Mouse (Mus musculus) hindbrain, embryonic 16.5 days (tissue): Measurements from ENCODE around the gene Padi1. TPM values are rescaled to one million over a fixed set of nuclear protein-coding genes. Genes with fewer than 3 reads are reported as not detected.

Experiments used
- ATAC-seq: fragments of 200-750 bp; cut with Nextera tagmentation; 2 replicates; pipeline ENCODE4 v1.8.0; 2017; ENCODE audit warnings: moderate TSS enrichment, moderate library complexity
- H3K27ac ChIP-seq: fragments of 300-500 bp; sonication (generic); 2 replicates; pipeline ENCODE4 v1.5.1; 2014; ENCODE audit warnings: low read depth, mild to moderate bottlenecking, control low read depth, low read length, moderate library complexity
- H3K27me3 ChIP-seq: fragments of 300-500 bp; sonication (generic); replicated peaks from 2 replicates; pipeline ENCODE4 v1.6.1; 2014; ENCODE audit warnings: low read length; ENCODE audit not compliant: control insufficient read depth, insufficient read depth
- H3K36me3 ChIP-seq: fragments of 300-500 bp; sonication (generic); 2 replicates; pipeline ENCODE4 v1.6.1; 2014; ENCODE audit warnings: mild to moderate bottlenecking, low read length, moderate library complexity, mixed read lengths; ENCODE audit not compliant: control insufficient read depth, insufficient read depth
- H3K4me1 ChIP-seq: fragments of 300-500 bp; sonication (generic); 2 replicates; pipeline ENCODE4 v1.6.1; 2014; ENCODE audit warnings: low read depth, low read length; ENCODE audit not compliant: control insufficient read depth, insufficient read depth
- H3K4me2 ChIP-seq: fragments of 300-500 bp; sonication (generic); 2 replicates; pipeline ENCODE4 v1.6.1; 2014; ENCODE audit warnings: mild to moderate bottlenecking, low read length, control low read depth, moderate library complexity
- H3K4me3 ChIP-seq: fragments of 300-500 bp; sonication (generic); 2 replicates; pipeline ENCODE4 v1.5.1; 2014; ENCODE audit warnings: mild to moderate bottlenecking, low read length, control low read depth, moderate library complexity
- H3K9ac ChIP-seq: fragments of 300-500 bp; sonication (generic); 2 replicates; pipeline ENCODE4 v1.6.1; 2014; ENCODE audit warnings: low read depth, mild to moderate bottlenecking, control low read depth, low read length, moderate library complexity
- H3K9me3 ChIP-seq: fragments of 300-500 bp; sonication (generic); 2 replicates; pipeline ENCODE4 v1.6.1; 2014; ENCODE audit warnings: mild to moderate bottlenecking, low read length, moderate library complexity; ENCODE audit not compliant: control insufficient read depth
- WGBS: fragments of 180-500 bp; shearing (Covaris S2); extraction: QIAGEN DNeasy Blood & Tissue Kit; methylation state at CpG from one replicate; pipeline ENCODE4 v1.1.7; 2014; 5-methylcytosine and 5-hydroxymethylcytosine counted together
- polyA plus RNA-seq: library from polyadenylated mRNA; unstranded; fragments of >200 nt; fragmentation: Nextera tagmentation; extraction: Ambion mirVana; gene quantifications from 2 replicates; pipeline ENCODE4 v1.2.1, GENCODE M21; 2015

The Padi1 gene
- polyA plus RNA-seq, 1 experiment from 2014 or later: not detected

DNA sequence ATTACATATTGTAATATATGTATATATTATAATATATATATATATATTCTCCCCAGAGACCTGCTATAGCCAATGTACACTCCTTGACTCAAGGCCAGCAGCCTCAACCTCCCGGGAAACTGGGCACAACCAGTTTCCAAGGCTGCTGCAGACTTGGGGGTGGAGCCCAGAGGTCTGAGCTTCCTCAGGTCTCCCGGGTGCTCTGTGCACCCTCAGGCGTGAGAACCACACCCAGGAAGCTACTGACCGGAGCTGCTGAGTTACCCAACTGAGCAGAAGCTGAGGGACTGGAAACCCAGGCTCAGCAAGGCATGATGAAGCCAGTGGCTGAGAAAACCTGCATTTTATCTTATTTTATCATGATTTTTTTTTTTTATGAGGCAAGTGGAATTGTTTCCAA is 74.5 kb downstream of the Padi1 start:
- WGBS: 58% methylated on average over 4 of the region's 4 CpGs
- H3K27me3 ChIP-seq: no peaks in the 10 kb centered on the region
- H3K27ac ChIP-seq: no peak overlapping the region
- no peak overlapping the region for H3K9ac ChIP-seq
- H3K9me3 ChIP-seq: no peaks in the 10 kb centered on the region
- no peaks in the 10 kb centered on the region for H3K4me1 ChIP-seq
- no peak overlapping the region for H3K4me3 ChIP-seq
- ATAC-seq: no peak
- no peak overlapping the region for H3K4me2 ChIP-seq
- no peaks in the 10 kb centered on the region for H3K36me3 ChIP-seq

DNA sequence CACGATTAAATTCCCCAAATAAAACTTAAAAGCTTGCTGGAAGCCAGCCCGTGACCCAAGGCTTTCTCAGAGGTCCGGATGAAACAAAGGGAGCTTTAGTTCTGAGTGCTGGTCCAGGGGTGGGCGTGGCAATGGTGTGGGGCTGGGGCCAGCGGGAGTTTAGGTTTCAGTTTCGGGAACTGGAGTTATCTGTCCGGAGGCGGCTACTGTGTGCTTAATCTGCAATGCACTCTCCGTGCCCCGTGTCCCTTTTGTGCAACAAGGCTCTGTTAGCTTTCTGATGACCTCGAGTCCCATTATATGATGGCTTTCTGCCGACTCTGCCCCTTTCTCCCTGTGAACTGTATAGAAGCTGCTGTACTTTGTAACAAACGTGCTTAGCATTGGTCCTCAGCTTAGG is 75.1 kb downstream of the Padi1 start:
- Histone ChIP-seq H3K36me3 (no peaks in the 10 kb centered on the region), H3K9ac (no peak overlapping the region), H3K9me3 (no peaks in the 10 kb centered on the region), H3K27me3 (no peaks in the 10 kb centered on the region), H3K4me3 (no peak overlapping the region), H3K27ac (no peak overlapping the region), H3K4me1 (no peaks in the 10 kb centered on the region), H3K4me2 (peak overlapping the region; percentile 39)
- WGBS: 8% methylated on average over 13 of the region's 13 CpGs
- ATAC-seq: no peak

DNA sequence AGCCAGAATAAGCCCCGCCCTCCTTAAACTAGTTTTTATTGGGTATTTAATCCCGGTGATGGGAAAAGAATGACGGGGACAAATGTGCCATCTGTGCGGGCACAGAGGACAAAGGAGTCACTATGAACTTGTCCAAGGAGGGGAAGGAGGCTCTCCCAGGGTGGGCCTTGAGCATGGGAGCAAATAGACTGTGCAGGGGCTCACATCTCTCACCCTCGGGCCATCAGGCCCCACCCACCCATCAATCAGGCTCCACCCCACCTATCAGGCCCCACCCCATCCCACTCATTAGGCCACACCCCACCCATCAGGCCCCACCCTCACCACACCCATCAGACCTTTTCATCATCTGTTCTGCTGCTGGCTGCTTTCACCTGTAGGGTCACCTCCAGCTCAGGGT is 76.6 kb downstream of the Padi1 start:
- no peaks in the 10 kb centered on the region for H3K36me3 ChIP-seq
- no peak overlapping the region for H3K4me3 ChIP-seq
- H3K9ac ChIP-seq: no peak overlapping the region
- 81% methylated on average over 5 of the region's 5 CpGs for WGBS
- H3K9me3 ChIP-seq: no peaks in the 10 kb centered on the region
- H3K4me2 ChIP-seq: no peak overlapping the region
- H3K27ac ChIP-seq: no peak overlapping the region
- ATAC-seq: no peak
- H3K27me3 ChIP-seq: no peaks in the 10 kb centered on the region
- H3K4me1 ChIP-seq: no peaks in the 10 kb centered on the region

DNA sequence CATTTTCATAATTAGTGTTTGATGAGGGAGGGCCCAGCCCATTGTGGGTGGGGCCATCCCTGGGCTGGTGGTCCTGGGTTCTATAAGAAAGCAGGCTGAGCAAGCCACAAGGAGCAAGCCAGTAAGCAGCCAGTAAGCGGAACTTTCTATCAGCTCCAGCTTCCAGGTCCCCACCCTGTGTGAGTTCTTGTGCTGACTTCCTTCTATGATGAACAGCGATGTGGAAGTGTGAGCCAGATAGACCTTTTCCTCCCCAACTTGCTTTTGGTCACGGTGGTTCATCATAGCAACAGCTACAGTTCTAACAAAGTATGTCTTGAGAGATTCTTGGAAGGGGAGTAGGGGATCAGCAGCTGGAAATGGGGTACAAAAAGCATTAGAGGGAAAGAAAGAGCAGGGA is 79.6 kb downstream of the Padi1 start:
- Histone ChIP-seq H3K4me2 (no peak overlapping the region), H3K36me3 (no peaks in the 10 kb centered on the region), H3K27ac (no peak overlapping the region), H3K9ac (no peak overlapping the region), H3K4me3 (no peak overlapping the region), H3K9me3 (no peaks in the 10 kb centered on the region), H3K4me1 (no peaks in the 10 kb centered on the region), H3K27me3 (no peaks in the 10 kb centered on the region)
- WGBS: 81% methylated on average over 3 of the region's 3 CpGs
- no peak for ATAC-seq

DNA sequence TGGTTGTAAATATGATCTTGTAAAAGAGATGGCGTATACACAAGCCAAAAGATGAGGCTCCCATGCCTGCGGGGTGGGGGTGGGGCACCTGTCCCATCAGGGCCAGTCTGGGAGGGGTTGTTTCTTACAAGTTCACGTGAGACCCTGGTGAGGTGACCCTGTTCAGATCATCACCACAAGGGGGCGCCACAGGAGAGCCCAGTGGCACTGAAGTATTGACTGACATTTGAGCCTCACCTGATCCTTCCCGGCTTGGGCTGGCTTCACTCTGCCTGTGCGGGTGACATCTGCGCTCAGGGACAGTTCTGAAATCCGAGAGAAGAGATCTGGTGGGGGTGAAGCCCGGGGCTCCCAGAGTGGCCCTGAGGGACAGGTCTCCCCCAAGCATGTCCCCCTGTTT is 82.4 kb downstream of the Padi1 start:
- Histone ChIP-seq H3K4me2 (no peak overlapping the region), H3K36me3 (no peaks in the 10 kb centered on the region), H3K4me3 (no peak overlapping the region), H3K9ac (no peak overlapping the region), H3K9me3 (no peaks in the 10 kb centered on the region), H3K27ac (no peak overlapping the region), H3K4me1 (no peaks in the 10 kb centered on the region), H3K27me3 (no peaks in the 10 kb centered on the region)
- WGBS: 13% methylated on average over 9 of the region's 9 CpGs
- no peak for ATAC-seq

Other genes with a start within 250 kb of the Padi1 start
- gene Arhgef10l, start 179.8 kb downstream of the Padi1 start, polyA plus RNA-seq: 20.7 and 24.5 TPM in 2 replicates
- gene Rcc2, start 145.2 kb downstream of the Padi1 start, polyA plus RNA-seq: 7.7 and 9.5 TPM in 2 replicates
- gene Padi6, start 103.1 kb downstream of the Padi1 start, polyA plus RNA-seq: 0.06 TPM in 1 of 2 replicates, not detected in the other
- 0.14 TPM in 1 of 2 replicates, not detected in the other for gene Padi4, start 71.5 kb downstream of the Padi1 start, polyA plus RNA-seq
- gene Padi3, start 35.1 kb downstream of the Padi1 start, polyA plus RNA-seq: 0.05 TPM in 1 of 2 replicates, not detected in the other
- gene Padi2, start 60.6 kb upstream of the Padi1 start, polyA plus RNA-seq: 2.4 and 2.7 TPM in 2 replicates
- 490 and 530 TPM in 2 replicates for gene Sdhb, start 115.4 kb upstream of the Padi1 start, polyA plus RNA-seq
- 185 and 196 TPM in 2 replicates for gene Atp13a2, start 141.1 kb upstream of the Padi1 start, polyA plus RNA-seq
- gene Mfap2, start 164.6 kb upstream of the Padi1 start, polyA plus RNA-seq: 130 and 180 TPM in 2 replicates
- 4.6 and 4.9 TPM in 2 replicates for gene Crocc, start 214.8 kb upstream of the Padi1 start, polyA plus RNA-seq
- gene Necap2, start 232.6 kb upstream of the Padi1 start, polyA plus RNA-seq: 54.0 and 55.5 TPM in 2 replicates
- 0.60 and 1.0 TPM in 2 replicates for gene Spata21, start 242.6 kb upstream of the Padi1 start, polyA plus RNA-seq